Mouse (Mus musculus): ENCODE measurements around the gene Rdh12.

- TF ChIP-seq CTCF (IDR thresholded peaks at IDR 0.05; ENCODE audit: low read depth, low read length): no peak
- TF ChIP-seq GATA1 (IDR thresholded peaks at IDR 0.05; ENCODE audit: borderline replicate concordance, low read length): no peak
- no peak for TF ChIP-seq TAL1 (conservative IDR thresholded peaks at IDR 0.05; ENCODE audit: low read depth, low read length)
- no peak for TF ChIP-seq POLR2AphosphoS5 (IDR thresholded peaks at IDR 0.05; ENCODE audit: insufficient replicate concordance, low read depth, low read length)
- no peak for TF ChIP-seq GATA2 (IDR thresholded peaks at IDR 0.05; ENCODE audit: borderline replicate concordance, low read depth, low read length)
Measured at GRCm38 (mm10) chr12:79253294-79254053, 44.8 kb downstream of the Rdh12 start.

All from G1E (cell line).